Mouse (Mus musculus) kidney, adult 8-10 months (tissue): ENCODE data around the gene Lpar5.

ENCODE experiments used
- DNase-seq, 2 experiments: peaks; one replicate each; pipeline ENCODE4 v3.0.0; 2022

Lpar5 gene

GRCm38 (mm10) chr6:125129710-125130402, 62.1 kb downstream of the Lpar5 start:
- DNase-seq = no peak

GRCm38 (mm10) chr6:125131302-125132156, 63.8 kb downstream of the Lpar5 start, which contains the start of gene Nop2:
Gene Nop2 (plus strand): TSS chr6:125131909.
- peak; percentile 88 to 89 for DNase-seq
